Mouse (Mus musculus) intestine, postnatal 0 days (tissue): ENCODE measurements around the gene Kat2b. TPM values are rescaled to one million over a fixed set of nuclear protein-coding genes. Genes with fewer than 3 reads are reported as not detected.
"Not testable (repeated sequence)": the region's sequence is repeated elsewhere in the genome, so short reads cannot be mapped to it uniquely, and the experiment has no call there.

Source experiments
- ATAC-seq: fragments of 200-750 bp; cut with Nextera tagmentation; 2 replicates; pipeline ENCODE4 v1.8.0; 2017; ENCODE audit warnings: mild to moderate bottlenecking, moderate TSS enrichment, moderate library complexity
- H3K27ac ChIP-seq: fragments of 300-500 bp; sonication (generic); 2 replicates; pipeline ENCODE4 v1.5.1; 2014; ENCODE audit warnings: mild to moderate bottlenecking, low read depth, low read length, moderate library complexity
- H3K27me3 ChIP-seq: fragments of 300-500 bp; sonication (generic); replicated peaks from 2 replicates; pipeline ENCODE4 v1.6.1; 2014; ENCODE audit warnings: low read length, mixed read lengths; ENCODE audit not compliant: control insufficient read depth, insufficient read depth
- H3K36me3 ChIP-seq: fragments of 300-500 bp; sonication (generic); 2 replicates; pipeline ENCODE4 v1.6.1; 2014; ENCODE audit warnings: mild to moderate bottlenecking, moderate library complexity; ENCODE audit not compliant: control insufficient read depth, insufficient read depth
- H3K4me1 ChIP-seq: fragments of 300-500 bp; sonication (generic); replicated peaks from 2 replicates; pipeline ENCODE4 v1.6.1; 2014; ENCODE audit warnings: antibody characterized with exemption, low read length, mixed read lengths; ENCODE audit not compliant: control insufficient read depth, insufficient read depth
- H3K4me2 ChIP-seq: fragments of 300-500 bp; sonication (generic); replicated peaks from 2 replicates; pipeline ENCODE4 v1.6.1; 2014; ENCODE audit warnings: low read depth, mild to moderate bottlenecking, moderate library complexity
- H3K4me3 ChIP-seq: fragments of 300-500 bp; sonication (generic); 2 replicates; pipeline ENCODE4 v1.5.1; 2014; ENCODE audit warnings: low read depth, low read length
- H3K9ac ChIP-seq: fragments of 300-500 bp; sonication (generic); 2 replicates; pipeline ENCODE4 v1.6.1; 2014; ENCODE audit warnings: mild to moderate bottlenecking, low read depth, low read length
- H3K9me3 ChIP-seq: fragments of 300-500 bp; sonication (generic); 2 replicates; pipeline ENCODE4 v1.6.1; 2016; ENCODE audit warnings: mixed run types; ENCODE audit not compliant: control insufficient read depth
- CTCF ChIP-seq: sonication (generic); IDR thresholded peaks from 2 replicates; pipeline ENCODE4 v1.5.1; 2016; ENCODE audit warnings: low read depth, mild to moderate bottlenecking, control low read depth, antibody characterized with exemption, moderate library complexity
- WGBS: fragments of 180-500 bp; shearing (Covaris S2); extraction: QIAGEN DNeasy Blood & Tissue Kit; methylation state at CpG from one replicate; pipeline ENCODE4 v1.1.7; 2014; 5-methylcytosine and 5-hydroxymethylcytosine counted together
- polyA plus RNA-seq: library from polyadenylated mRNA; unstranded; fragments of >200 nt; fragmentation: Nextera tagmentation; extraction: Ambion mirVana; gene quantifications from 2 replicates; pipeline ENCODE4 v1.2.1, GENCODE M21; 2015

The Kat2b gene
- polyA plus RNA-seq, 1 experiment from 2014 or later, result 5.9 TPM

DNA sequence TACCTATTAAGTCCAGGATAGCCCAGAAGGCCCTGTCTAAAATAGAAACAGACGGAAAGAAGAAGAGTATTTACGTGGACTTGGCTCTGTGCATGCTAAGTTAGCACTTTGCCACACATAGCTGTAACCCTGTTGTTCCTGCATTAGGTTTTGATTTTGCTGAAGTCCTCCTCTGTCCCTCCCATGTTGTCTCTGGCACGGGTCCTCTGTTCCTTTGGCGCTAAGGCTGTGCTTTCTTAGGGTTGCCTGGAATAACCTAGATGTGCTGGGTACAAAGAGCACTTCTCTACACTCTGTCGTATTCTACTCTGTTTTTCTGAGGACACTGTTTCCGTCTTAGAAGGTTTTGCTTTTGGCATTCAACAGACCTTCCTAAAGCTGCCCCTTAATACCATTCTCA is 88.4 kb downstream of the Kat2b start:
- no peak for TF ChIP-seq CTCF
- Histone ChIP-seq H3K4me3 (no peak overlapping the region), H3K9ac (no peak overlapping the region), H3K27ac (no peak overlapping the region), H3K4me1 (no peaks in the 10 kb centered on the region), H3K27me3 (no peaks in the 10 kb centered on the region), H3K36me3 (peaks cover 37% of the 10 kb centered on the region), H3K9me3 (no peaks in the 10 kb centered on the region), H3K4me2 (no peak overlapping the region)
- 85% methylated on average over 6 of the region's 6 CpGs for WGBS
- no peak for ATAC-seq

DNA sequence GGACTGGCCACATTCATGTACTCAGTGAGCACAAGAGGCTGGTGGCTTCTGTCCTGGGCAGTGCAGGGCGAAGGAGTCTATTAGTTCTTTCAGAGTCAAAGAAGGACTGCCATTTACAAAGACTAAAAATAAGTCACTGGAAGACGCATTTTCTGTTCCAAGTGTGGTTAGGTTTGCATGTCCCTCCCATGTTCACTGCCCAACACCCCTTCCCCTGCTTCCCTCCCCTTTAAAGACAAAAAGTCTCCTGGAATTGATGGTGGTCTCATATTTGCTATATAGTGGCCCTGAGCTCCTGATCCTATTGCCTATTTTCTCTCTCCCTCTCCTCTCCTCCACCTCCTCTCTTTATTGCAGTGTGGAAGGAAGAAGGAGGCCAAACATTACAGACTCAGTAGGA is 89.3 kb downstream of the Kat2b start:
- Histone ChIP-seq H3K9ac (no peak overlapping the region), H3K36me3 (peaks cover 41% of the 10 kb centered on the region), H3K9me3 (no peaks in the 10 kb centered on the region), H3K4me1 (no peaks in the 10 kb centered on the region), H3K4me2 (no peak overlapping the region), H3K27ac (no peak overlapping the region), H3K4me3 (no peak overlapping the region), H3K27me3 (no peaks in the 10 kb centered on the region)
- ATAC-seq, result no peak
- TF ChIP-seq CTCF, result no peak
- 95% methylated on average over 2 of the region's 2 CpGs for WGBS

GRCm38 (mm10) chr17:53656369-53656860 is 89.8 kb downstream of the Kat2b start:
- Histone ChIP-seq H3K36me3 (peaks cover 44% of the 10 kb centered on the region), H3K4me3 (no peak overlapping the region), H3K4me1 (no peaks in the 10 kb centered on the region), H3K27me3 (no peaks in the 10 kb centered on the region), H3K4me2 (no peak overlapping the region), H3K27ac (no peak overlapping the region), H3K9me3 (no peaks in the 10 kb centered on the region), H3K9ac (no peak overlapping the region)
- no peak for TF ChIP-seq CTCF
- ATAC-seq, result no peak
- WGBS, result 51% methylated on average over 6 of the region's 6 CpGs

- peaks cover 48% of the 10 kb centered on the region for H3K36me3 ChIP-seq
- TF ChIP-seq CTCF, result peak; percentile 75
- not testable (repeated sequence) for H3K27ac ChIP-seq, H3K4me2 ChIP-seq, ATAC-seq, H3K27me3 ChIP-seq, H3K9ac ChIP-seq, H3K9me3 ChIP-seq, H3K4me3 ChIP-seq, H3K4me1 ChIP-seq
- WGBS, result 65% methylated on average over 2 of the region's 2 CpGs
Observed at GRCm38 (mm10) chr17:53657391-53657790, 90.7 kb downstream of the Kat2b start.

- Histone ChIP-seq H3K27me3 (no peaks in the 10 kb centered on the region), H3K9ac (no peak overlapping the region), H3K4me1 (no peaks in the 10 kb centered on the region), H3K36me3 (peaks cover 44% of the 10 kb centered on the region), H3K27ac (no peak overlapping the region), H3K9me3 (no peaks in the 10 kb centered on the region), H3K4me3 (no peak overlapping the region), H3K4me2 (no peak overlapping the region)
- TF ChIP-seq CTCF, result no peak
- ATAC-seq, result no peak
- 88% methylated on average over 2 of the region's 2 CpGs for WGBS
Observed at GRCm38 (mm10) chr17:53658668-53659067, 92.0 kb downstream of the Kat2b start.

- Histone ChIP-seq H3K4me2 (no peak overlapping the region), H3K27ac (no peak overlapping the region), H3K36me3 (peaks cover 38% of the 10 kb centered on the region), H3K9me3 (no peaks in the 10 kb centered on the region), H3K4me1 (no peaks in the 10 kb centered on the region), H3K9ac (no peak overlapping the region), H3K4me3 (no peak overlapping the region), H3K27me3 (no peaks in the 10 kb centered on the region)
- 87% methylated on average over 8 of the region's 8 CpGs for WGBS
- ATAC-seq, result no peak
- TF ChIP-seq CTCF, result no peak
Observed at GRCm38 (mm10) chr17:53659230-53659629, 92.6 kb downstream of the Kat2b start.

GRCm38 (mm10) chr17:53659738-53660137 is 93.1 kb downstream of the Kat2b start:
- no peak for ATAC-seq
- 83% methylated on average over 4 of the region's 4 CpGs for WGBS
- Histone ChIP-seq H3K9me3 (no peaks in the 10 kb centered on the region), H3K27me3 (no peaks in the 10 kb centered on the region), H3K4me1 (no peaks in the 10 kb centered on the region), H3K4me3 (no peak overlapping the region), H3K9ac (no peak overlapping the region), H3K27ac (no peak overlapping the region), H3K4me2 (no peak overlapping the region), H3K36me3 (peaks cover 34% of the 10 kb centered on the region)
- TF ChIP-seq CTCF, result no peak
